Mouse (Mus musculus) liver, embryonic 15.5 days (tissue): Measurements from ENCODE around the gene Pou3f1. TPM values are rescaled to one million over a fixed set of nuclear protein-coding genes. Genes with fewer than 3 reads are reported as not detected.
"Not testable (repeated sequence)": the region's sequence is repeated elsewhere in the genome, so short reads cannot be mapped to it uniquely, and the experiment has no call there.

Experiments used
- ATAC-seq: fragments of 200-750 bp; cut with Nextera tagmentation; 2 replicates; pipeline ENCODE4 v1.8.0; 2017; ENCODE audit warnings: moderate number of reproducible peaks, mild to moderate bottlenecking, moderate library complexity; ENCODE audit not compliant: insufficient read depth
- H3K27ac ChIP-seq: fragments of 300-500 bp; sonication (generic); replicated peaks from 2 replicates; pipeline ENCODE4 v1.5.1; 2015; ENCODE audit warnings: mild to moderate bottlenecking, inconsistent platforms
- H3K27me3 ChIP-seq: fragments of 300-500 bp; sonication (generic); 2 replicates; pipeline ENCODE4 v1.6.1; 2015; ENCODE audit warnings: mild to moderate bottlenecking, inconsistent platforms
- H3K36me3 ChIP-seq: fragments of 300-500 bp; sonication (generic); replicated peaks from 2 replicates; pipeline ENCODE4 v1.6.1; 2015; ENCODE audit warnings: moderate library complexity, mild to moderate bottlenecking, inconsistent platforms
- H3K4me1 ChIP-seq: fragments of 300-500 bp; sonication (generic); replicated peaks from 2 replicates; pipeline ENCODE4 v1.6.1; 2015; ENCODE audit warnings: inconsistent platforms
- H3K4me2 ChIP-seq: fragments of 300-500 bp; sonication (generic); 2 replicates; pipeline ENCODE4 v1.6.1; 2015; ENCODE audit warnings: moderate library complexity, mild to moderate bottlenecking, inconsistent platforms
- H3K4me3 ChIP-seq: fragments of 300-500 bp; sonication (generic); replicated peaks from 2 replicates; pipeline ENCODE4 v1.5.1; 2015; ENCODE audit warnings: mild to moderate bottlenecking, inconsistent platforms
- H3K9ac ChIP-seq: fragments of 300-500 bp; sonication (generic); 2 replicates; pipeline ENCODE4 v1.6.1; 2015; ENCODE audit warnings: moderate library complexity, mild to moderate bottlenecking, inconsistent platforms
- H3K9me3 ChIP-seq: fragments of 300-500 bp; sonication (generic); replicated peaks from 2 replicates; pipeline ENCODE4 v1.6.1; 2016; ENCODE audit warnings: inconsistent platforms
- WGBS: fragments of 180-500 bp; shearing (Covaris S2); methylation state at CpG from one replicate; pipeline ENCODE4 v1.1.7; 2015; ENCODE audit warnings: mixed read lengths; ENCODE audit not compliant: insufficient replicate concordance; 5-methylcytosine and 5-hydroxymethylcytosine counted together
- polyA plus RNA-seq: library from polyadenylated mRNA; unstranded; fragments of >200 nt; fragmentation: Nextera tagmentation; extraction: Ambion mirVana; gene quantifications from 2 replicates; pipeline ENCODE4 v1.2.1, GENCODE M21; 2015

Pou3f1 gene
- polyA plus RNA-seq, 1 experiment from 2014 or later = not detected

GRCm38 (mm10) chr4:124703881-124704796 lies 47.5 kb downstream of the Pou3f1 start:
- 25% methylated on average over 6 of the region's 6 CpGs for WGBS
- H3K27ac ChIP-seq = peak overlapping the region; percentile 53
- peaks cover 68% of the 10 kb centered on the region for H3K4me1 ChIP-seq
- peak overlapping the region; percentile 4; the same call in 1 of the 2 replicates for H3K4me3 ChIP-seq
- peaks cover 8% of the 10 kb centered on the region; the same call in 1 of the 2 replicates for H3K36me3 ChIP-seq
- H3K27me3 ChIP-seq = peaks cover 27% of the 10 kb centered on the region
- ATAC-seq = no peak
- H3K4me2 ChIP-seq = peak overlapping the region; percentile 40
- H3K9ac ChIP-seq = no peak overlapping the region
- no peaks in the 10 kb centered on the region for H3K9me3 ChIP-seq

- peaks cover 70% of the 10 kb centered on the region for H3K4me1 ChIP-seq
- H3K4me2 ChIP-seq = peak overlapping the region; percentile 40
- no peaks in the 10 kb centered on the region for H3K9me3 ChIP-seq
- peak overlapping the region; percentile 4; the same call in 1 of the 2 replicates for H3K4me3 ChIP-seq
- ATAC-seq = no peak
- H3K27ac ChIP-seq = peak overlapping the region; percentile 53
- WGBS = 14% methylated on average over 11 of the region's 11 CpGs
- H3K27me3 ChIP-seq = peaks cover 25% of the 10 kb centered on the region
- H3K36me3 ChIP-seq = peaks cover 8% of the 10 kb centered on the region; the same call in 1 of the 2 replicates
- no peak overlapping the region for H3K9ac ChIP-seq
Measured at GRCm38 (mm10) chr4:124704797-124705474, 48.3 kb downstream of the Pou3f1 start.

- Histone ChIP-seq H3K9ac (no peak overlapping the region), H3K4me3 (no peak overlapping the region), H3K9me3 (no peaks in the 10 kb centered on the region), H3K4me1 (peaks cover 70% of the 10 kb centered on the region), H3K36me3 (peaks cover 8% of the 10 kb centered on the region; the same call in 1 of the 2 replicates), H3K27ac (no peak overlapping the region), H3K27me3 (peaks cover 16% of the 10 kb centered on the region), H3K4me2 (no peak overlapping the region)
- 67% methylated on average over 23 of the region's 23 CpGs for WGBS
- no peak for ATAC-seq
Measured at GRCm38 (mm10) chr4:124705661-124706269, 49.2 kb downstream of the Pou3f1 start.

GRCm38 (mm10) chr4:124707381-124708199 lies 51.0 kb downstream of the Pou3f1 start:
- H3K4me3 ChIP-seq, H3K27ac ChIP-seq, H3K9ac ChIP-seq, H3K27me3 ChIP-seq, H3K4me2 ChIP-seq, H3K9me3 ChIP-seq, H3K36me3 ChIP-seq, ATAC-seq: not testable (repeated sequence)
- peaks cover 66% of the 10 kb centered on the region for H3K4me1 ChIP-seq
- 80% methylated on average over 25 of the region's 25 CpGs for WGBS

GRCm38 (mm10) chr4:124708200-124708517 lies 51.6 kb downstream of the Pou3f1 start:
- not testable (repeated sequence) for H3K36me3 ChIP-seq, H3K9me3 ChIP-seq, H3K27me3 ChIP-seq, ATAC-seq, H3K4me3 ChIP-seq
- WGBS = 6% methylated on average over 1 of the region's 1 CpGs
- Histone ChIP-seq H3K9ac (0 out of 2 replicates have a peak overlapping the region, but pooled peaks have one; percentile 54), H3K27ac (peak overlapping the region; percentile 87), H3K4me1 (peaks cover 70% of the 10 kb centered on the region), H3K4me2 (peak overlapping the region; percentile 85)

GRCm38 (mm10) chr4:124708518-124709477 lies 52.2 kb downstream of the Pou3f1 start:
- peak; percentile 74 for ATAC-seq
- peaks cover 69% of the 10 kb centered on the region for H3K4me1 ChIP-seq
- H3K9ac ChIP-seq = peak overlapping the region; percentile 54
- peaks cover 8% of the 10 kb centered on the region; the same call in 1 of the 2 replicates for H3K36me3 ChIP-seq
- whole genome bisulfite sequencing = 1% methylated on average over 41 of the region's 41 CpGs
- peaks cover 6% of the 10 kb centered on the region; the same call in 1 of the 2 replicates for H3K27me3 ChIP-seq
- peak overlapping the region; percentile 57 for H3K4me3 ChIP-seq
- peak overlapping the region; percentile 87 for H3K27ac ChIP-seq
- peak overlapping the region; percentile 85 for H3K4me2 ChIP-seq
- H3K9me3 ChIP-seq = no peaks in the 10 kb centered on the region

GRCm38 (mm10) chr4:124709961-124710446 lies 53.4 kb downstream of the Pou3f1 start:
- Histone ChIP-seq H3K4me1 (peaks cover 64% of the 10 kb centered on the region), H3K4me2 (peak overlapping the region; percentile 85), H3K9me3 (no peaks in the 10 kb centered on the region), H3K36me3 (peaks cover 8% of the 10 kb centered on the region; the same call in 1 of the 2 replicates), H3K4me3 (peak overlapping the region; percentile 41), H3K27me3 (no peaks in the 10 kb centered on the region; the same call in 1 of the 2 replicates), H3K27ac (peak overlapping the region; percentile 87), H3K9ac (peak overlapping the region; percentile 49; the same call in 1 of the 2 replicates)
- WGBS = 5% methylated on average over 18 of the region's 18 CpGs
- no peak for ATAC-seq
